In genomic region chr16:95990462-95991121, GRCm38 (mm10) we compare ENCODE assay signal across 8 mouse cellular contexts. TPM values are rescaled to one million over a fixed set of nuclear protein-coding genes. Genes with fewer than 3 reads are reported as not detected.
A peak's percentile ranks its signal among the peaks of the same experiment; 100 is the strongest.
DNase-seq lines count a peak whose midpoint lies in the region; ATAC-seq lines count a peak whose summit lies in the region.

Gene Psmg1 (minus strand): TSS chr16:95990960.

- DNase-seq in adipocyte (ENCODE audit: low spot score), result peak; percentile 96
- peak; percentile 93 for DNase-seq in embryo, embryonic 10 days (ENCODE audit: low spot score)
- peak; percentile 95 for DNase-seq in gastrocnemius, postnatal 14 days
- DNase-seq in left cerebral cortex, postnatal 10 days (ENCODE audit: extremely low spot score in 1 of 2, low spot score in 2 of 2), result peak; percentile 94 to 97
- DNase-seq in right cerebral cortex, postnatal 25 days, result peak; percentile 97
- peak; percentile 96 to 99 for DNase-seq in urinary bladder, postnatal 4 days (ENCODE audit: low spot score in 2 of 2)

- peak; percentile 77 for ATAC-seq in inflammation-experienced regulatory T-cells, adult 6 months
- ATAC-seq in megakaryocyte-erythroid progenitor cell, adult 5-6 weeks (replicated peaks; ENCODE audit: low FRiP score, low TSS enrichment, poor library complexity, severe bottlenecking), result peak; percentile 88

- intact Hi-C loops in gastrocnemius, postnatal 14 days (cut with DNase I; ENCODE audit: low total_unique reads), result no loop called here
- intact Hi-C loops in left cerebral cortex, postnatal 10 days (cut with DNase I), result no loop called here

RNA-seq across cellular contexts. Expression of gene Psmg1, which starts in this region (rescaled TPM):
- total RNA-seq in gastrocnemius, postnatal 14 days (2021), result 10 to 100 TPM; 12.2 to 12.8 TPM
- polyA plus RNA-seq in inflammation-experienced regulatory T-cells, adult 6 months (2017; shearing (Covaris generic)), result 10 to 100 TPM; 20.2 to 27.5 (median 25.2) TPM
- total RNA-seq in left cerebral cortex, postnatal 10 days (2021), result 10 to 100 TPM; 19.1 to 20.2 TPM
- total RNA-seq in megakaryocyte-erythroid progenitor cell, adult 5-6 weeks (2014; fragmentation: Nextera tagmentation), result 79.9 and 88.8 TPM in 2 replicates
- 61.7 and 78.0 TPM in 2 replicates for total RNA-seq in megakaryocyte-erythroid progenitor cell, adult 5-6 weeks (2017)

Comparison
In these comparisons a context has a peak if more than half of its experiments do, and no peak if none do; other contexts are left out.
1. Peak in every context shown above with its lines: DNase-seq and ATAC-seq.